Mouse (Mus musculus): ENCODE measurements around the gene Mctp2. TPM values are rescaled to one million over a fixed set of nuclear protein-coding genes. Genes with fewer than 3 reads are reported as not detected.

Mctp2 gene
- total RNA-seq, 2 experiments from 2014 or later = 7.0 to 9.5 TPM

- ATAC-seq (ENCODE audit: poor library complexity, severe bottlenecking) = no peak
Measured at GRCm38 (mm10) chr7:72100683-72101082, 205.7 kb downstream of the Mctp2 start.

DNA sequence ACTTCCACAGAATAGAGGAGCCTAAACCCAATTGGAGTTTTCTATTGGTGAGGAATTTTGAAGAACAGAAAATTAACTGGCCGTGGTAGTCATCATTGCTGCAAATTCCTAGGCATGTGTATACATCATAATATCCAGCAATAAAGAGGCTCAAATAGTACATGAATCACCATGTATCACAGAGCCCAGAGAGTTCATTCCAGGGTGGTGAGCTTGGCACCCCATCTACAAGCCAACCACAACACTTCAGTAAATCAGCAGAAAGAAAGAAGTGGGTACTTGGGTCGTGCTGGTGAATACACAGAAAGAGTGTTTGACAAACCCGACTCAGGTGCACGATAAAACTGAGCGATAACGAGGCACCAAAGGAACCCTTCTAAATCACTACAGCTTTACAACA lies 207.8 kb downstream of the Mctp2 start:
- no peak for ATAC-seq (ENCODE audit: poor library complexity, severe bottlenecking)

GRCm38 (mm10) chr7:72096973-72097372 lies 209.4 kb downstream of the Mctp2 start:
- no peak for ATAC-seq (ENCODE audit: poor library complexity, severe bottlenecking)

DNA sequence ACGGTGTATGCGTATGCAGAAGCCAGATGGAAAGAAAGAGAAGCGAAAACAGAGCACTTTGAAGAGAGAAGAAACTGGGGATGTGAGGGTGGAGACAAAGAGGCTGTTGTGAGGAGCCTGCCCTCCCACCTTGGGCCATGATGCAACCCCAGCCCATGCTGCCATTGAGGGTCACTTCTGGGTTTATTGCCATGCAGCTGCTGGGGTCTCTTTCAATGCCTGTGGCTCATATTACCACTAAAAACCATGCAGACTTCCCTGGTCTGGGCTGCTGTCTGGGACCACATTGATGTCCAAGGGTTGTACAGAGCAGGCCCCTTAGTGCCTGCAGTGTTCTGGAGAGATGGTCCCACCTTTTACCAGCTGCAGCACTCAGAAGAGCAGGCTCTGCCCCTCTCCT lies 210.0 kb downstream of the Mctp2 start:
- ATAC-seq (ENCODE audit: poor library complexity, severe bottlenecking) = 0 out of 2 replicates have a peak, but pooled peaks have one; percentile 15

DNA sequence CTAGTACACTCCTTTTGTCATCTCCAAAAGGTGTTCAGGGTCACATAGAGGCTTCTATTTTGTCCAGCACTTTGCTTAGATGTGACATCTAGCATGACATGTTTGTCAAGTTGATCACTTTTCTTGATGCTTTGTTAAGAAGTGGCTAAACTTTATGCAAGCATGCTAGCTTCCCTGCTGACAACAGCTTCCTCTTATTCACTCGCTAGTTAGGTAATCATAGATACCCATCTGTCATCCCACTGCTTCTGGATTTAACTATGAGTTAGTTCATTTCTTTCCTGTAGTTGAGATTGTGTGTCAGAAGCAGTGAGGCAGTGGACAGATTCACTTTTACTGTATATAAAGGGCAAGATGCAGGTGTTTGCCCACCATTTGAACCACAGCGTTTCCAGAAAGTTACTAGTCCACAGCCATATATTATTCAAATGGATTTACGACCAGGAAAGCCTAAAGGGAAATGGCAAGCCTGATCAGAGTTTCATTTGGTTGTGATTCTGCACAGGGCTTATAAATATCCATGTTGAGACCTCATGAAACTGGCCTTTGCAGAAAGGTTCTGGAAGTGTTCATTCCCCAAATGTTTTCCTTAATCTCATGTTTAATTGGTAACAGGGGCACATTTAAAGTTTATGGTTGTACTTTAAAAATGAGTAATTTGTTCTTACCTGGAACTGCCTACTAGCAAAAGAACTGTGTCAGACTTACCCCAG lies 216.8 kb downstream of the Mctp2 start:
- peak; percentile 56; the same call in 1 of the 2 replicates for ATAC-seq (ENCODE audit: poor library complexity, severe bottlenecking)

DNA sequence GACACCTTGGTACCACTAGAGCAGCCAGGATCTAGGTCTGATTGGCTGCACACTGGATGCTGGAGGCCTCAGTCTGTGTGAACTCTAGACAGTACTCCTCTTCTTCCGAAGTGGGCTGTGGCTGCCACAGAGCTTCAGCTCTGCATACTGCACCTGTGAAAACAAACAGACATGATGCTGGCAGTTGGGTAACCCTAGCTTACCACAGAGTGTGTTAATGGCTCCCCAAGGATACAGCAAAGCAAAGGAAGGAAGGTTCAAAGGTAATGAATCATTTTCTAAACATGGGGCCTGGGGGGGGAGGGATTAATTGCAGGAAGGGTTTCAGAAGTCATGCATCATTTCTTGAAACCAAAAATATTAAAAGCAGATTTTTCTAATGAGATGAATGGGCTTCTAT lies 225.7 kb downstream of the Mctp2 start:
- no peak for ATAC-seq (ENCODE audit: poor library complexity, severe bottlenecking)

DNA sequence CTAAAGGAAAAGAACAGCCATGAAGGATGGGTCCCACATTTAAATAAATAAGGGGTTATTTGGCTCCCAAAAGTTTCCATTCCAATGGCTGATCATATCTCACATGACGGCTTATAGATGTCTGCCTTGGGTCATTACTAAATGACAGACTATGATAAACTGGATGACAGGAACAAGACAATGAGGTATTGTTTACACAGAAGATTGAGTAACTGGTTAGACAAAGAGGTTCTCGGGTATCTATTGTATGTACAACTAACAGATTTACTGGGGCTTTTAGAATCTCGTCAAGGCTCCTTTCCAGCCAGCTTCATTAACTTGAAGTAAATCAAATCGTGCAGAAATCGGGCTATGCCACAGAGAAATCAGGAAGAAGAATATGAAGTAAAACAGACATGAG lies 227.5 kb downstream of the Mctp2 start:
- ATAC-seq (ENCODE audit: poor library complexity, severe bottlenecking) = no peak

GRCm38 (mm10) chr7:72071418-72072184 lies 234.8 kb downstream of the Mctp2 start:
- no peak for ATAC-seq (ENCODE audit: poor library complexity, severe bottlenecking)

DNA sequence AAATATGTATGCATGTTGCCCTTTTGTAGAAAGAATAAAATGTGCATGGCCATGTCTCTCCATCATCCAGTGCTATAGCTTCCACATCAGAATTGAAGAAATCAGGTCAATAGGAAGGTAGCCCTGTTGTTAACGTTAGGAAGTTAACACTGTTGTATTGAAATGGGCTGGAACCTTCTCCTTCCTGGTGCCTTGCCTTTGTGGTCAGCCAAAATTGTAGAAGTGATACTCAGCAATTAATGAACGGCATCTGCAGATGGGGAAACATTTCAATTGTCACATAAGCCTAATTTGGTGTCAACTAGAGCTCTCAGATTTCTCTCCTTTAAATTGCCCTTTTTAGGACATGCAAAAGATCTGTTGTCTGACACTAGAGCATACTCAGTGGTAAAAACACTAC lies 238.0 kb downstream of the Mctp2 start:
- peak; percentile 92 for ATAC-seq (ENCODE audit: poor library complexity, severe bottlenecking)

- ATAC-seq (ENCODE audit: poor library complexity, severe bottlenecking) = no peak
Measured at GRCm38 (mm10) chr7:72066352-72066751, 240.1 kb downstream of the Mctp2 start.

GRCm38 (mm10) chr7:72051759-72052158 lies 254.6 kb downstream of the Mctp2 start:
- ATAC-seq (ENCODE audit: poor library complexity, severe bottlenecking) = no peak

- no peak for ATAC-seq (ENCODE audit: poor library complexity, severe bottlenecking)
Measured at GRCm38 (mm10) chr7:72047588-72048585, 258.5 kb downstream of the Mctp2 start.
